Mouse (Mus musculus) adrenal gland, adult 2 months (tissue): Measurements from ENCODE around the gene Auts2. TPM values are rescaled to one million over a fixed set of nuclear protein-coding genes. Genes with fewer than 3 reads are reported as not detected.
"Not testable (repeated sequence)": the region's sequence is repeated elsewhere in the genome, so short reads cannot be mapped to it uniquely, and the experiment has no call there.

Source experiments
- DNase-seq: peaks from one replicate; pipeline ENCODE4 v3.0.0; 2021
- long read RNA-seq: library from polyadenylated mRNA; stranded (forward); transcript quantifications from one replicate; pipeline ENCODE4 v2.0.0, GENCODE M21; 2021
- polyA plus RNA-seq: library from polyadenylated mRNA; depleted of rRNA; stranded (reverse); fragments of >200 nt; gene quantifications from 2 replicates; pipeline ENCODE4 v1.2.3, GENCODE M21; 2012; rRNA removed
- total RNA-seq, 2 experiments: library from RNA; stranded (reverse); gene quantifications; 2 replicates each; pipeline ENCODE4 v1.2.3; 2021

Gene Auts2
- total RNA-seq (10 to 100 TPM; 20.2 to 46.3 TPM), polyA plus RNA-seq (31.0 and 51.6 TPM in 2 replicates)
- long read RNA-seq, partial matches to known transcripts: 0 of 1 reads
- long read RNA-seq, other reads (novel, unspliced or antisense): 1 of 1 reads

DNA sequence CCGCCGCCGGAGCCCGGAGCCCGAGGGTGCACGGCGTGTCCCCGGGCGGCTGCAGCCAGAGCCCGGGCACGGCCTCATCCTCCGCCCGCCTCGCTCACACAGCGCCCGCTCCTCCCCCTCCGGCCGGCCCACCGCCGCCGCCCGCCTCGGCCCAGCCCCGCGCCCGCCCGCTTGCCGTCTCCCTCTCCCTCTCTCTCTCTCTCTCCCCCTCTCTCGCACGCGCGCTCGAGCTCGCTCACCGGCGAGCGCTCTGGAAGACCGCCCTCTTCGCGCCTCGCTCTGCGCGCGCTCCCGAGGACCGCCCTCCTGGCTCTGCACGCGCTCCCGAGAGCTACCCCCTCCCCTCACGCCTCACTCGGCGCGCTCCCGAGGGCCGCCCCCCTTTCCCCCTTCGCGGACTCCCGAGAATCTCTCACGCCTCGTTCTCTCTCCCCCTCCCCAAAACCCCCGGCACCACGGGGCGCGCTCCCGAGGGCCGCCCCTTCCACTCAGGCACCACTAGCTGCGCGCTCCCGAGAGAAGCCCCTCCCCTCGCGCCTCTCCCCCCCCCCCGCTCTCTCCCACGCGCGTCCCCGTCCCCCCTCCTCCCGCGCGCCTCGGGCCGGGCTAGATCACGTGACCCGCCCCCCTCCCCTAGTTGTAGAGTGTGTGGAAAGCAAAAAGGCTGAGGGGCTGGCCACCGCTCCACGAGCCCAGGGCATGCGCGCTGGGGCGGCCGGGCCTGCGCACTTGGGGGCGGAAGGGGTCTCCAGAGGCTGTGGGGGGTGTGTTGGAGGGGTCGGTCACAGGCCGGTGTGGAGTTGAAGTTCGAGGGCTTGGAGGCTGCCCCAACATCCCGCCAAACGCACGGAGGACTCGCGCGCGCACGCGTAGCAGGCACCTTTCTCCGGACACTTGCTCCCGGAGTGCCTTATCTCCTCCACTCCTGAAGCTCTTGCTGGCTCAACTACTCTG is at the start of gene Auts2:
Gene Auts2 (minus strand): TSS at position 227 of the 954 bp plus-strand sequence.
- DNase-seq: peak; percentile 96

DNA sequence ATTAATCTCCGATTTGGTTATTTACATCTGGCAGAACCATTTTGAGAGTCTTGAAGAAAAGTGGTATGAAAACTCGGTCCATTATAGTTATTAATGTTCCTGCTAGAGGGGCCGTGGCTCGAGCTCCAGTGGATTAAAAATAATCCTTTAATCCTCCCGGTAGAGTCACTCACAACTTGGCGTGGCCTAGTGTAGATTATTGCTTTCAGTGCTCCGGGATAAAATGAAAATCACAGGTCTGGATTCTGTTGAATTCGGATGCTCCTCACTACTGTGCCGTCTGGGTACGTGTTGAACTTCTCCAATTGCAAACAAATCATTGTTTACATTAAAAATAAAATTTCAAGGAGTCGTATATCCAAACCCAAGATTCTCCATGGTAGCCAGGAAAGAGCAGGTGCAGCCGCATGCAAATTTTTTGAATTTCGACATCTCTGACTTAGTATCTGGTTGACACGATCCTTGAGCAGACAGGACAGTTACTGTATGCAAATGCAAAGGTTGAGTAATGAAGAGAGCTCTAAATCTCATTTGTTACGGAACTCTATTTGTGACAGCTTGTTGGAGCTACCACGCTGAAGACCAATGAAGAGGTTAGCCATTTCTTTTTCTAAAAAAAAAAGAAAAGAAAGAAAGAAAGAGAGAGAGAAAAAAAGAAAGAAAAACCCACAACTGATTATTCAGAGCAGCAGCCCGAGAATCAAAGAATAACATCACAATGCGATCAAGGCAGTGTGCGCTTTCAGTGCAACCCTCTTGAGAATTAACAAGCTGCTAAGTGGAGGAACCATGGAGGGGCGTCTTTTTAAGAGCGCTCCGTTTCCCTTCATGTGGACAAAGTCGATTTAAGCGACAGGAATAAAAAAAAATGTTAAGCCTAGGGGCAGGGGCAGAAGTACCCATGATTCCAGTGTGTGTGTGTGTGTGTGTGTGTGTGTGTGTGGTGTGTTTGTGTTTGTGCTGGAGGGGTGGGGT is 48.9 kb upstream of the Auts2 start:
- DNase-seq: no peak

DNA sequence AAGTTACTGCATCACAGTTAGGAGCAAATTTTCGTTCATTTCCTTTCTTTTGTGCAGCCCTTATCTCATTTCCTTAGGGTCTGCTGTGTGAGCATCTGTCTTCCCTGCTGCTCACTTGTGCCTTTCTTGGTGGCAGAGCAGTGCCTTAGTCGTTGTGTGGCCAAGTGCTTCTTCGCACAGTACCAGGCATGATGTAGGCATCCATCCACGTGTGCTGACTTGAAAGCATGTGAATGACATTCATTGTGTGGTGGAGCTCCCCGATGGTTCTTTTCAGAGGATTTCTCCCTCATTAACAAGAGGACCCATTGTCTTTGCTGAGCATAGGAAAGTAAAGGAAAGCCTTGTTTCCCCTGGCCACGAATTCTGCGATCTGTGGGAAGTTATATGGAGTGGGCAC is 36.6 kb upstream of the Auts2 start:
- no peak for DNase-seq

DNA sequence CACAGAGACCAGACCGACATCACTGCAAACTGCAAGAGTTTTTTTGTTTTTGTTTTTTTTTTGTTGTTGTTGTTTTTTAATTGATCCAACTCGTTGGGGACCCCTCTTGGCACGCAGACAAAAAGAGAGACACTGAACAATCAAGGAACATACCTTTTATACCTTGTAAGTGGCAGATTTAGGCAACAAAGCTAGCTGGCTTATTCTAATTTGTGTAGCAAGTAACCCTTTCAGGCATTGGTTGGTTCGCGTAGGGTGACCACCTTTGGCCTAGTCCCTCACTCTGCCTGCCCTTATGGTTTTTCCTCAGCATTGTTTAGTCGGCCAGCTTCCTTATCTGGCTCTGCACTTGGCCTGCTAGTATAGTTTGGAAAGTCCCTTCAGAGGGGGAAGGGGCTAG is 17.6 kb upstream of the Auts2 start:
- DNase-seq: not testable (repeated sequence)

DNA sequence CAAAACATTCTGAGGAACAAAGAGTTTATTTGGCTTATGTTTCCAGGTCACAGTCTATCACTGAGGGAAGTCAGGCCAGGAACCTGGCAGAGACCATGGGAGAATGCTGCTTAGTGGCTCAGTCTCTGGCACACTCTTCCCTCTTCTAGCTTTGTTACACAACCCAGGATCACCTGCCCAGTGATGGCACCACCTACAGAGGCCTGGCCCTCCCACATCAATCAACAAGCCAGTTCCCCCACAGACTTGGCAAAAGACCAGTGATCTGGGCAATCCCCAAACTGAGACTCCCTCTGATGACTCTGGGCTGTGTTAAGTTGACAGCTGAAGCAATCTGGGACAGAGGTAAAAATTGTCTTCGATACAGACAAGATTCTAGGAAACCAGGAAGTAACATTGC is 2.6 kb upstream of the Auts2 start:
- DNase-seq: peak; percentile 59

DNA sequence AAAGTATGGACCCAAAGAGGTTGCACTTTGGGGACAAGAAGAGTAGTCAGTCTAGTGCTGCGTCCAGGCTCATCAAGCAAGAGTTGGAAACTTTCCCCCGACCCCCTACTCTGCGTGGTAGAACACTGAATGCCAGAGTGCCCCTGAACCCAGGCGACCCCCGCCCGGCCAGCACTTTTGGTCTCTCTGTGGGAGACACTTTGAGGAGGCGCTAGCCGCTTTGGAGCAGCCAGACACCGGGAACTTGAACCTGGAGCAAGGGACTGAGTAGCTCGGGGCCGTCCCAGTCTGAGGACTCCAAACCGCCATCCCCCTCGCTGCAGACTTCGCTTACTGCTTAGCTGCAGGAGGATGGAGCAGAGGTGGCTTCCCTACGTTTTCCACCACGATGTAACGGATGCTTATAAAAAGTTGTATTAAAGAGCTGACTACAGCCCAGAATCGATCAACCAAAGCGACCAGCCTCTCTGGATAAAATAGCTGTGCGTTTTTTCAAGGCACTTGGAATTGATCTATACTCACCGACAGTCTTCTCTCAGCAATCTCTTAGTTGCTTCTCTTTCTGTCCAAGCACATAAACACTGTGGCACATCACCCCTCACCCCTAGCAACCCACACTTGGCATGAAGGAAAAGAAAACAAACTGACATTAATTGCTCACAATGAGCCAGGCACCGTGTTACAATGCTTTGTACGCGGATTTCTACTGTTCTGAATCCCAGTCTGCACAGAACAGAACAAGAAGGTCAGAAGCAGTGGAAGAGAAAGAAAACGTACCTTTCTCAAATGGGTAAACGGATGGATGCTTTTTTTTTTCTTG is 1.2 kb upstream of the Auts2 start:
- peak; percentile 45 for DNase-seq

DNA sequence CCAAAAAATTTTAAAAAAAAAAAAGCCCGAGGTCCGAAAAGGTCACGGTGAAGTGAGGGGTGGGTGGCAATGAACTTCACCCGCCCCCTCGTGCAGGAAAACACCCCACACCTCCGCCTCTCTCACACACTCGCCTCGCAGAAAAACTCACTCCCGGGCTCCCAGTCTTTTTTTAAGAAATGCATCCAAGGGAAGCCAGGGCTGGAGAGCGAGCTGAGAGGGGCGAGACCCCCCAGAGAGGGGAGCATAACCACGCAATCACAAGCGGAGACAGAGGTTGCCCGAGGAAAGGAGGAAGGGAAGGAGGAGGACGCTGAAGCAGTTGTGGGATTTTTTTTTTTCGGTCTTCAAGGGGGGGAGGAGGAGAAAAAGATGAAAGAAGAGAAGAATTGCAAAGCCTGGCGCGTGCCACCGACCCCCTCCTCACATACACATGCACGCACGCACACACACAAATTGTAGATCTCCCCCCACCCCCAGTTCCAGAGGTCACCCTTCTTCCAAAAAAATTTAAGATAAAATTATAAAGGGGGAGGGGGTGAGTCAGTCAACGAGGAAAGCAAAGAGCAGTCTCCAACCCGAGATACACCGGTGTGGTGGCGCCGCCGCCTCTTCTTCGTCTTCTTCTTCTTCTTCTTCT is 643 bp downstream of the Auts2 start:
- DNase-seq: peak; percentile 61

DNA sequence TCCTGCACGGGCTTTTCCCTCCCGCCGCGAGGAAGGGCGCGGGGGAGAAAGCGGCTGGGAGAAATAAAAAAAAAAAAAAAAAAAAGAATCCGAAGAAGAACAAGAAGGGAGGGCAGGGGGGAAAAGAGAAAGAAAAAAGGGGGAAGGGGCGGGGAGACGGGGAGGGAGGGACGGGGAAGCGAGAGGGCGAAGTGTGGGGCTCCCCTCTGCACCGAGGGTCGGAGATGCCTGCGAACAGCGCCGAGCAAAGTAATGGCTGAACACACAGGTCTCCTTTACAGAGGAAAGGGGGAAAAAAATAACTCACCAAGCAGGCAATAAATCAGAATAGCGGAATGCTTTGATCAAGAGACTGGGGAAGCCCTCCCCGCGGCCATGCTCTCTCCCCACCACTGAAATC is 1.2 kb downstream of the Auts2 start:
- peak; percentile 57 for DNase-seq

DNA sequence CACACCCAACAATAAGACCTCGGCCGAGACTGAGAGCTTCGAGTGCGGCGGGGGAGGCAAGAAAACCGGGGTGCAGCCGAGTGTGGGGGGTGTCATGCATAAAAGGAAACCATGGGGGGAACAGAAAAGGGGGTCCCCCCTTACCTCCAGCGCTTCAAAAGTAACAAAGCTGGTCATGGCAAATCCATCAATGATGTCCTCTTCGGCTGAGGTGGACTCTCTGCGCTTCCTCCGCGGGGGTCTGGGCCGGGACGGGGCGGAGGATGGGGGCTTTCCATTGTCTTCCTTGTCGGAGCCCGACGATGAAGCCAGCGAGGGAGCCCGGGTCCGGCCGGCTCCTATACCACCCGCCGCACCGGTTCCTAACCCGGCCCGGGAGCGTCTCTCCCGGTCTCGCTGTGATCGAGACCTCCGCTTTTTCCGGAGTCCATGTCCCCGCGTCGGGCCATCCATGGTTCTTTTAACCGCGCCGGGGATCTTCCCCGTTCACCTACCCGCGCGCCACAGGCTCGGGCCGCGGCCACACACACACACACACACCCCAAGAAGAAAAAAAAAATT is 1.7 kb downstream of the Auts2 start:
- DNase-seq: peak; percentile 43

DNA sequence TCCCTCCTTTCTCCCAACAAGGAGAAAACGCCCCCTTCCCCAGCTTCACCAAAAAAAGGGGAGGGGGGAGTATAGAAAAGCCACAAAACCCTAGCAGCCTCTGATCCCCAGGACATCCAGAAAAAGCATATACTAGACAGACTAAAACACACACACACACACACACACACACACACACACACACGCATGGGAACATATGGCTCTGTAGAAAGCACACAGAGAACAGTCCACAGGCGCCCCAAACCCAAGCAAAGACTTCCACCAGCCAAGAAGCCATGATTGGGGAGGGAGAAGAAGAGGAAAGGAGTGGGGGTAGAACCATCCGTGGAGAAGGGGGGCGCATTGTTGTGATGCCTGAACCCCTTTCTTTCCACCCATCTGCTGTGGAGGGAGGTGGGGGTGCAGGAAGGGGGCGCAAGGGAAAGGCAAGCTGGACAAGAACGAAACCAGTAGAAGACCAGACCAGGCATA is 2.3 kb downstream of the Auts2 start:
- DNase-seq: peak; percentile 22

DNA sequence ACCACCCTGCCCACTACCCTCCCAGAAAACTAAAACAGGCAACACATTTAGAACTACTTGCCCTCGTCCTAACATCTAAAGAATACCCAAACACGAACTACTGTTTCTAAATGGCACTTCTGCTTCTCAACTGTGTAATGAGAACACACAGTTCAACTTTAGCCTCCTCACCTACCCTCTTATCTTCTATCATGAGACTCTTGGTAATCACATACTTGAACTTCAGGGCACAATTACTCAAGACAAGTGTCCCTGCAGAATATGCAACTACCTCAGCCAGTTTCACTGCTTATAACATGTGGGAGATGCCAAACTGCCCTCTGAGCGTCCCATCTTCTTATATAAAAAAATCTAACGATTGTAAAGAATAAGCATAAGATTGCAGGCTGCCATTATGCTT is 5.7 kb downstream of the Auts2 start:
- DNase-seq: no peak

DNA sequence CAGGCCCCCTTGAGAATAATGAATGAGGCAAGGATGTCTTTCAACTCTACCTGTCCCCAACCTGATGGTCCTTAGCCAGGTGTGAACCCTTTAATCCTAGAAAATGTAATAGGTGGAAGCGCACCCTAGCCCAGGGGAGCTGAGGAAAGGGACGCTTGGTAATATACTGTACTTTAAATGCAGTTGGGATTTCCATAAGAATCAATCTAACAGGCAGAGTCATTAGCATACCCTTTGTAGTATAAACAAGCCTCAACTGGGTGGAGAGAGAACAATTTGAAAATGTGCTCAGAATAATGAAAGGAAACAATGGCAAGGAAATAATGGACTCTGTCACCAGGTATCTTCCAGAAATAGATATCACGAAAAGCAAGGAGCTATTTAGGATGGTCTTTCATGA is 16.7 kb downstream of the Auts2 start:
- DNase-seq: no peak

DNA sequence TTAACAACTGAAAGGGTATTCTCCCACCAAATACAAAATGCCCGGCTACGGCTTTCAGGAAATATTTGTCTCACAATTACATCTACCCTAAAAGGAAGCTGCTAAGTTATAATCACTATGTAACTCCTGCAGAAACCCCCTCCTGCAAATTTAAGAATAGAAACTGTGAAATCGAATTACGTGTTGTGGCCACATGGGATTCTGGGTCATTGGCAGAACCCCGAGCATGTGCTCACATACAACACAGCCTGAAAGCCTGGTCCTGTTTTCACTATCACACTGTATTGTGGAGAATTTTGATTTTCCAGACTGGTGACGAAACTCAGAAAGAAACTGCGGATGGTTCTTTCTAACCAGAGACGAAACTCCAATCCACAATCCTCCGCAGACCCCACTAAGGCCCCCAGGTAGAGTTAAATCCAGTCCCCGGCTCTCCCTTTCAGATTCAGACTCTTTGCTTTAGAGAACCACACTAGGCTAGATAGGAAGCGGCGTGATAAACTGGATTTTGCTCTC is 21.7 kb downstream of the Auts2 start:
- no peak for DNase-seq

DNA sequence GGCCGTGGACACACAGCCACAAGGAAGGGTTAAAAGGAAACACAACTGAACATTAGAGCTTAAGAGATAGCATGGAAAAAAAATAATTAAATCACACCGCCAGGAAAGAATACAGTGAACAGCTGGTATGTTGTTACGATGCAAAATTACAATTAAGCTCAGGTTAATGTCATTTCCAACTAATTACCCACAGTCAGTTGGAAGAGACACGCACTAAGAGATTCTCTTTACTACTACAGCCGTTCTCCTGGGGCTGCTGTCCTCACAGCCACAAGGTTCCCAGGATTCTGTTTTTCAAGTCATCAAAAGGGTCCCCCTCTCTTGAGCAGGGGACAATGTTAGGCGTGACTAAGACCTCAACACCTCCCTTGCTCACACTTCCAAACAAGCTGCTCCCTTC is 25.3 kb downstream of the Auts2 start:
- no peak for DNase-seq

DNA sequence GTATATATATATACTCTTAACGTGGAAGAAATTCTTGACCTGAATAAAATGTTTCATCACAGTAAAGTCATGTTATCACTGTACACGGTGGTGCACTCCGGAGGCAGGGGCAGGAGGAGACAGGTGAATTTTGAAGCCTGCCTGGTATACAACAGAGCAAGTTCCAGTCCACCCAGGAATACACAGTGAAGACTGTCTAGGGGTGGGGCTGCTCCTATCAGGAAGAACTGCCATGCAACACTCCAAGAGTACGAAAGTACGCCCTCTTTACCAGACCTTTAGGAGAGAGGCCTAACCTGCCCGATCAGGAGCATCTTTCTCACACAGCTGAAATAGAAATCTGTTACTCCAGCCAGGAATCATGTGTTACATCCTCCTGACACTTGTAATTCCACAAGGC is 28.6 kb downstream of the Auts2 start:
- DNase-seq: no peak

DNA sequence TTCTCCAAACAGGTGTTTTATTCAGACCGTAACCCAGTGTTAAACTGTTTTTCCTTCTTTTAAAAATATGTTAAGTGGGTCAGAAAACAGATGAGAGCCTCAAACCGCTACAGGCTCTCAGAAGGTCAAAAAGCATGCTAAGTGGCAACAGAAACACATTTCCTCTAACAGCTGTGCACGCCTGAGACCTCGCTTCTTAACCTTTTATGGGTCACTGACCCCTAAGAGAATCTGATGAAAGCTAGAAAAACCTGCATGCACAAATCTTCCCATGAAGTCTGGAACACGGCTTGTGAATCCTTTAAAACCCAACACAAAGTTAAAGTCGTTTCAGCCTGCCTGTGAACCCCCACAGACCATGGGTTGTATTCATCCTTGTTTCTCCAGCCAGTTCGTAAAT is 29.9 kb downstream of the Auts2 start:
- DNase-seq: no peak

DNA sequence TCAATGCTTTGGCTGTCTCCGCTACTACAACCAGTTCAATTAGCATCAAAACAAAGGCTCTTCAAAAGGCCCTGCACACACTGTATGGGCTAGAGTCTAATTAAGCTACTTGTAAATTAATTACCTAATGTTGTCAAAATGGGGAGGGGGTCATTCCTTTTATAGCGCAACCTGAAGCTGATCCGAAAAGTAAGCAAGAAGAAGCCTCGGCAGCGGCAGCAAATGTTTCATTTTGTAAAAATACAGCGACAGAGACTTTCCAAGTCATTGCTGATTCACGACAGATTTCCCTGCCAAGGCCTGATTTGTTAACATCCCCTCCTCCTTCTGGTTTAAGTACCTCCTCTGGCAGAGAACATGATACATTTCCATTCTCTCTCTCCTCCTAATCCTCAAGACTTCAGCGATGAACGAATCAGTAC is 33.7 kb downstream of the Auts2 start:
- DNase-seq: peak; percentile 66

DNA sequence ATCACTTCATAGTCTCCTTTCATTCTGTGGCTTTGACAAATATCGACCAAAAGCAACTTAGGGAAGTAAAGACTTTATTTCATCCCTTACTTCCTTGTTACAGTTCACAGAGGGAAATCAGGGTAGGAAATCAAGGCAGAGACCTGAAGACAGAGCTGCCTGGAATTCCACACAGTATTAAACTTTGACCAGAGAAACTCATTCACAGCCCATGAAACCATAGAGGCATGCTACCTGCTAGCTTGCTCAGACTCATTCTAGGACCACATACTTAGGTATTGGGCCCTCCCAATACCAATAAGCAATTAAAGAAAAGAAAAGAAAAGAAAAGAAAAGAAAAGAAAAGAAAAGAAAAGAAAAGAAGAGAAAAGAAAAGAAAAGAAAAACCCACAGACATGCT is 38.3 kb downstream of the Auts2 start:
- no peak for DNase-seq

DNA sequence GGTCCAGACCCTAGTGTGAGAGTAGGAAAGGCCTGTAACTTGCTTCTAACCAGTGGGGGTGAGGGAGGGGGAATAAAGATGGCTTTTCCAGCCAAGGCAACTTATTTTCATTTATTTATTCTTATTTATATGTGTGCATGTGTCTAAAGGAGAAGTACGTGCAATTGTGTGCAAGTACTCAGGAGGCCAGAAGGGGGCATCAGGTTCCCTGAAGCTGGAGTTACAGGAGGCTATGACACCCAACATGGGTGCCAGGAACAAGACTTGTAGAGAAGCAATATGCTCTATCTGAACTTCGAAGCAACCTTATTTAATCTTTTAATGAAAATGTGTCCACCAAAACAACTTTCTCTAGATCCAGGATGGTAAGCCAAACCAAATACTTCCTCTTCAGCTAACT is 39.7 kb downstream of the Auts2 start:
- DNase-seq: no peak

DNA sequence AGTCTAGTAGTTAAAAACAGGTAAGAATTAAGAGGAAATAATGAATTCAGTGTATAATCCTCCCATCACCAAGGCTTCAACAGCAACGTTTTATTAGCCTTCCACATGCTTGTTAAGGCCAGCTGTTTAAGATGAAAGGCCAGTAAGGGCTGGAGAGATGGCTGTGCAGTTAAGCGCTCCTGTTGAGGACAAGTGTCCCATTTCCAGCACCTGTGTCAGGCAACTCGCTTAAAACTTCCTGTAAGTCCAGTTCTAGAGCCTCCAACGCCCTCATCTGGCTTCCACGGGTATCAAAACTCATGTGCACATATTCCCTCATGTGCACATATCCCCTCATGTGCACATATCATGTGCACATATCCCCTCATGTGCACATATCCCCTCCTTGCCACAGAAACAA is 41.1 kb downstream of the Auts2 start:
- DNase-seq: no peak
